Mouse (Mus musculus): ENCODE results near the gene Sbpl. TPM values are rescaled to one million over a fixed set of nuclear protein-coding genes. Genes with fewer than 3 reads are reported as not detected.
A peak's percentile ranks its signal among the peaks of the same experiment; 100 is the strongest.
"Not testable (repeated sequence)": the region's sequence is repeated elsewhere in the genome, so short reads cannot be mapped to it uniquely, and the experiment has no call there.

Sbpl gene
- polyA plus RNA-seq, 1 experiment: not detected

DNA sequence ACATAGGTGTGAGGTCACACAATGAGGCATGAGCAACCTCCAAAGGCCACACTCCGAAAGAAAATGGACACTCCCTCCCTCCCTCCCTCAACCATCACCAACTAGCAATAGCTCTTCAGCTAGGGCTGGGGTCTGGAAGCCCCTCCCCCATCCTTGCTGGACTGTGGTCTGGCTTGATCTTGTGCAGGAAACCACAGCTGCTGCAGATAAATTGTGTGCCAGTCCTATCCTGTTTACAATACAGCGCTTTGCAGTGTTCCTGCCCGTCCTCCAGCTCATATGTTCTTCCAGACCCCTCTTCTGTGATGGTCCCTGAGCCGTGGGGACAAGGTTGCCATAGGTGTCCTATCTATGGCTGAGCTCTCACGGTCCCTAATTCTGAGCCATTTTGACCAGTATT lies 23.9 kb downstream of the Sbpl start:
- TF ChIP-seq POLR2A (IDR thresholded peaks at IDR 0.05; ENCODE audit: low read depth, low read length) (no peak), CTCF (IDR thresholded peaks at IDR 0.05; ENCODE audit: extremely low read depth, insufficient read depth, insufficient read length, insufficient replicate concordance) (no peak)
- no peaks in the 10 kb centered on the region for H3K4me1 ChIP-seq (ENCODE audit: control insufficient read depth, insufficient read depth, insufficient read length)
- H3K4me3 ChIP-seq (ENCODE audit: extremely low read depth, insufficient read depth, insufficient read length): no peak overlapping the region
- 52% methylated on average over 5 of the region's 5 CpGs for WGBS
- H3K27ac ChIP-seq (ENCODE audit: insufficient read depth, low read length): no peak overlapping the region
- DNase-seq (ENCODE audit: low read depth in 1 of 2, low spot score in 2 of 2): no peak
- H3K27me3 ChIP-seq (ENCODE audit: control insufficient read depth, insufficient read depth, low read length): no peaks in the 10 kb centered on the region
- no peaks in the 10 kb centered on the region for H3K36me3 ChIP-seq (ENCODE audit: control insufficient read depth, insufficient read depth, low read length)

DNA sequence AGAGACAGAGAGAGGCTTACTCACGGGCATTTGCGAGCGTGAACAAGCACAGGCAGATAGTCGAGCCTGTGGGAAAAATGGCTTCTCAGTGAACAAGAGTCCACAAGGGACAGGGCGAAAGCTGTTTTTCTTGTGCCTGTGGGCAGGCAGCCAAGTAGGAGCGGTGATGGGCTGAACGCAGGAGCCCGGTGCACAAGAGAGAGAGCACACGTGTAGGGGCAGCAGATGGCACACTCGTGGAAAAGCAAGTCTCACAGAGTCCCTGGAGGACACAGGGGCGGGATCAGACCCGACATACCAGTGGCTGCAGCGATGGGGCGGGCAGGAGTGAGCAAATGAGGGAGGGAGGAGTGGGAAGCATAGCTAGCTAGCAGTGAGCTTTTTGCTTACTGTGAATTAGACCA lies 30.0 kb downstream of the Sbpl start:
- peak in 1 of 2 experiments; percentile 12 for DNase-seq (ENCODE audit: low read depth in 1 of 2, low spot score in 2 of 2)
- H3K4me3 ChIP-seq (ENCODE audit: extremely low read depth, insufficient read depth, insufficient read length): peak overlapping the region; percentile 70
- no peak for TF ChIP-seq CTCF (IDR thresholded peaks at IDR 0.05; ENCODE audit: extremely low read depth, insufficient read depth, insufficient read length, insufficient replicate concordance)
- TF ChIP-seq POLR2A (IDR thresholded peaks at IDR 0.05; ENCODE audit: low read depth, low read length): no peak; the same call in 1 of the 2 replicates
- 1% methylated on average over 14 of the region's 14 CpGs for WGBS
- no peaks in the 10 kb centered on the region for H3K36me3 ChIP-seq (ENCODE audit: control insufficient read depth, insufficient read depth, low read length)
- no peaks in the 10 kb centered on the region for H3K27me3 ChIP-seq (ENCODE audit: control insufficient read depth, insufficient read depth, low read length)
- peak overlapping the region; percentile 48 for H3K27ac ChIP-seq (ENCODE audit: insufficient read depth, low read length)
- peaks cover 3% of the 10 kb centered on the region for H3K4me1 ChIP-seq (ENCODE audit: control insufficient read depth, insufficient read depth, insufficient read length)

- DNase-seq (ENCODE audit: low read depth in 1 of 2, low spot score in 2 of 2): peak; percentile 65 to 85
- Histone ChIP-seq H3K27ac (ENCODE audit: insufficient read depth, low read length) (peak overlapping the region; percentile 53), H3K36me3 (ENCODE audit: control insufficient read depth, insufficient read depth, low read length) (no peaks in the 10 kb centered on the region), H3K4me1 (ENCODE audit: control insufficient read depth, insufficient read depth, insufficient read length) (peaks cover 3% of the 10 kb centered on the region), H3K27me3 (ENCODE audit: control insufficient read depth, insufficient read depth, low read length) (no peaks in the 10 kb centered on the region), H3K4me3 (ENCODE audit: extremely low read depth, insufficient read depth, insufficient read length) (peak overlapping the region; percentile 70)
- WGBS: under 1% methylated on average over 29 of the region's 29 CpGs
- TF ChIP-seq CTCF (IDR thresholded peaks at IDR 0.05; ENCODE audit: extremely low read depth, insufficient read depth, insufficient read length, insufficient replicate concordance) (no peak), POLR2A (IDR thresholded peaks at IDR 0.05; ENCODE audit: low read depth, low read length) (peak; percentile 61)
Measured at GRCm38 (mm10) chr17:23924531-23925007, 30.5 kb downstream of the Sbpl start.

DNA sequence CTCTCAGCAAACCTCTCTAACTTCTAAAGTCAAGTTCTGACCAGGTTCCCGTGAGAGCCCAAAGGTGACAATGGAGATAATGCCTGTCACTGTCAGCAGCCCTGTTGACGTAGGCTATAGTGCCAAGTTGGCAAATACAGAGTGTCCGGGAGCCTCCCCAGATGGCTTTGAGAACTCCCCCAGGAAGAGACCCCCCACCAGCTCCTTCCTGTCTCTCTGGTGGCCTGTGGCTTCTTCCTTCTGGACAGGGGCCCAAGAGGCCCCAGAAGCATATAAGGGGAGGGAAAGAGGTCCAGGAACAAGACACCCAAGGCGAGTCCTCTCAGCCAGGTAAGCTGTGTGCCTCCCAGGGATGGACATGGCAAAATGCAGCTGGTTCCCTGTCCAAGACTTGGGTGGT lies 37.9 kb downstream of the Sbpl start, which contains the start of gene Dcpp3:
Dcpp3 (plus strand) TSS at position 301 of the 400 bp plus-strand sequence.
- H3K4me1 ChIP-seq (ENCODE audit: control insufficient read depth, insufficient read depth, insufficient read length); DNase-seq (ENCODE audit: low read depth in 1 of 2, low spot score in 2 of 2); H3K36me3 ChIP-seq (ENCODE audit: control insufficient read depth, insufficient read depth, low read length); H3K27me3 ChIP-seq (ENCODE audit: control insufficient read depth, insufficient read depth, low read length); H3K27ac ChIP-seq (ENCODE audit: insufficient read depth, low read length); H3K4me3 ChIP-seq (ENCODE audit: extremely low read depth, insufficient read depth, insufficient read length): not testable (repeated sequence)
- 56% methylated on average over 4 of the region's 4 CpGs for WGBS

Other genes with a start within 250 kb of the Sbpl start
- not detected in 2 replicates for gene 1520401A03Rik, start 232.5 kb downstream of the Sbpl start, polyA plus RNA-seq (2012; rRNA removed)
- 48.3 and 74.8 TPM in 2 replicates for gene Pkmyt1, start 228.9 kb downstream of the Sbpl start, polyA plus RNA-seq (2012; rRNA removed)
- gene Paqr4, start 214.4 kb downstream of the Sbpl start, polyA plus RNA-seq (2012; rRNA removed): 13.8 and 22.0 TPM in 2 replicates
- gene Kremen2, start 209.4 kb downstream of the Sbpl start, polyA plus RNA-seq (2012; rRNA removed): 0.65 and 0.92 TPM in 2 replicates
- 17.4 and 21.2 TPM in 2 replicates for gene Flywch1, start 183.7 kb downstream of the Sbpl start, polyA plus RNA-seq (2012; rRNA removed)
- gene Flywch2, start 169.2 kb downstream of the Sbpl start, polyA plus RNA-seq (2012; rRNA removed): 1.4 and 1.5 TPM in 2 replicates
- 601 and 671 TPM in 2 replicates for gene Srrm2, start 164.7 kb downstream of the Sbpl start, polyA plus RNA-seq (2012; rRNA removed)
- 237 and 329 TPM in 2 replicates for gene Elob, start 126.1 kb downstream of the Sbpl start, polyA plus RNA-seq (2012; rRNA removed)
- 0.08 and 0.09 TPM in 2 replicates for gene Prss33, start 119.2 kb downstream of the Sbpl start, polyA plus RNA-seq (2012; rRNA removed)
- 0.14 TPM in 1 of 2 replicates, not detected in the other for gene Prss32, start 111.4 kb downstream of the Sbpl start, polyA plus RNA-seq (2012; rRNA removed)
- 0.18 and 0.32 TPM in 2 replicates for gene Prss41, start 111.1 kb downstream of the Sbpl start, polyA plus RNA-seq (2012; rRNA removed)
- gene Prss21, start 87.2 kb downstream of the Sbpl start, polyA plus RNA-seq (2012; rRNA removed): not detected in 2 replicates
- not detected in 2 replicates for gene Dcpp1, start 74.4 kb downstream of the Sbpl start, polyA plus RNA-seq (2012; rRNA removed)
- not detected in 2 replicates for gene Dcpp2, start 74.4 kb downstream of the Sbpl start, polyA plus RNA-seq (2012; rRNA removed)
- gene Dcpp3, start 37.8 kb downstream of the Sbpl start, polyA plus RNA-seq (2012; rRNA removed): not detected in 2 replicates
- gene Sbp, start 13.6 kb downstream of the Sbpl start, polyA plus RNA-seq (2012; rRNA removed): not detected in 2 replicates
- 10.8 and 13.6 TPM in 2 replicates for gene Prss30, start 25.3 kb upstream of the Sbpl start, polyA plus RNA-seq (2012; rRNA removed)
- 0.06 TPM in 1 of 2 replicates, not detected in the other for gene Prss22, start 42.8 kb upstream of the Sbpl start, polyA plus RNA-seq (2012; rRNA removed)
- gene Prss27, start 82.9 kb upstream of the Sbpl start, polyA plus RNA-seq (2012; rRNA removed): 0.07 TPM in 1 of 2 replicates, not detected in the other
- 14.7 and 24.3 TPM in 2 replicates for gene Kctd5, start 118.2 kb upstream of the Sbpl start, polyA plus RNA-seq (2012; rRNA removed)
- gene Pdpk1, start 195.7 kb upstream of the Sbpl start, polyA plus RNA-seq (2012; rRNA removed): 12.4 and 16.0 TPM in 2 replicates
- gene Amdhd2, start 208.5 kb upstream of the Sbpl start, polyA plus RNA-seq (2012; rRNA removed): 41.5 and 44.8 TPM in 2 replicates
- gene Atp6v0c, start 214.4 kb upstream of the Sbpl start, polyA plus RNA-seq (2012; rRNA removed): 481 and 571 TPM in 2 replicates

All from spleen, adult 2 months (tissue).